Mouse (Mus musculus): Measurements from ENCODE around the gene Pebp1. TPM values are rescaled to one million over a fixed set of nuclear protein-coding genes. Genes with fewer than 3 reads are reported as not detected.

Gene Pebp1
- polyA plus RNA-seq (2014; fragmentation: Illumina TruSeq; extraction: RNeasy Lipid Tissue Mini Kit (QIAGEN cat#74804); ENCODE audit: insufficient read depth, low read depth, low replicate concordance), result 224 TPM

DNA sequence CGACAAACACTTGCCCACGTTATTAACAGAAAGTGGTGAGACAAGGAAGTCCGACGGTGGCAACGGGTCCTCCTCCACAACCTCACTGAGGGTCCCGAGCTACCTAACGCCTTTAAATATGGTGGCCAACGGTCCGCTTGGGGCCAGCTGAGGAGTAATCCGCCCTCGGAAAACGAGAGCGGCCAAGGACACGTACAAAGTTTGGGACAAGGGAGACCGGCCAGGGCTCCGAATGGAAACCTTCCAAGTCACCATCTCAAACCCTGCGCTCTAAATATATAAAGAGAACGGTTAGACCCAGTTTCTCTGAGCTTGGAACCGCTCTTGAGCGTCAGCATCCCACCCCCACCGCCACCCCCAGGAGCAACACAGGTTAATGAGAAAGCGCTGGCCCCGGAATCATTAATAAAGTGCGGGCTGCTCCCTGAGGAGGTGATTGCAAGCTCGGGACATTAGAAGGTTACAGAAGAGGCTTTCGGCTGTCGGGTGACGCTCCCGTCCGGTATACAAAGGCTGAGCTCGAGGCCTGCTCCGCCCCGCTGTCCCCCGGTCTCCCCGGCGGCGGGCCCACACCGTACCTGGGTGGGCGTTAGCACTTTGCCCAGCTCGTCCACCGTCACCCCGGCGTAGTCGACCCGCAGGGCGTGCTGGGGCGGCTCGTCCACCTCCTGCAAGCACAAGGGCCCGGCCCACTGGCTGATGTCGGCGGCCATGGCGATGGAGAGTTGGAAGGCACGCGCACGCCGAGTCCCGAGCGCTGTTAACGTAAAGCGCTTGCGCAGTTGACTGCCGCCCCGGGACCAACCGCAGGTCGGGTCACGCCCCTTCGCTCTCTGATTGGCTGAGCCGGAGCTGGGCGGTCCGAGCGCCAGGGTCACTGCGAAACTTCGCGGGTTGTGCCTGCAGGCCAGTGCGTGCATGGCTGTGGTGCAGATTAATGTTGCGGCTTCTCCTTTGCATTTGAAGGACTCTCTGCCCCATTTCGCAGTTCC lies at the start of gene Pebp1:
Pebp1 (minus strand) TSS at position 795 of the 992 bp plus-strand sequence.

DNA sequence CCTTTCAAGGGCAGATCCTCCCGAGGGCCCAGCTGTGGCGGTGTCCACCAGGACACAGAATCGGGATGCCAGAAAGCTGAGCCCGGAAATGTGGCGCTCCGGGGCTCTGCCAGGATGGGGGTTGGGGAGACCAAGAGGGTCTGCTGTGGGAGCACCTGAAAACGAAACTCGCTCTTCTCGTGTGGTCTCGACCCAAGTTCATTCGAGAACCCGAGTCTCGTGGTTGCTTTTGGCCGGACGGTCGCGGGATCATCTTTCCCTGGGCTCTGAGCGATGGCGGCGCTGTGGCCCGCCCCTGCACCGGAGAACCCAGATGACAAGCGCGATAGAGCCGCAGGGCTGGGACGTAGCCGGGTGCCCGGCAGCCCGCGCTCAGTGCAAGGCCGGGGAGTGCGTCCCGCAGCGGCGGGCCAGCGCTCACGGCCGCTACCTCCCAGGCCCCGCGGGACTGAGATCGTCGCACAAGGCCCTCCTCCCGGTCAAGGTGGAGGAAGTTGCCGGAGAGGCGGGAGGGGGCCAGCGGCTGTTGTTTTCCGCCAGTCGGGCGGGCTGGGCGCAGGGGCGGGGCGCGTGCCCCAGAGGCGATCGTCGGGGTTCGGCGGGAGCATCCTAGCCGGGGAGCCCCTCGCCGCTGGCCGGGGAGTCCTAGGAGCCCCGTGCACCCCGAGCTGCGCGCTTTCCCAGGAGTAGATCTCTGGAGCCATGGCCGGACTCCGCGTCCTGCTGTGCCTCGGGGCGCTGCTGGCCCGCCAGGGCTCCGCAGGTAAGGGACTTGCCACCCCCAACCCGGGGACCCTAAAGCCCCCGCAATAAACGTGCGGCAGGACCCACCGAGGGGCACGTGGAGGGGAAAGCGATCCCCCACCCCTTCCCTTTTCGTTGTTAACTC lies 31.6 kb upstream of the Pebp1 start, which contains the start of gene Vsig10:
Vsig10 (plus strand) TSS at position 343 of the 889 bp plus-strand sequence.

Other genes with a start within 250 kb of the Pebp1 start
- gene Suds3, start 171.5 kb downstream of the Pebp1 start, polyA plus RNA-seq (2014; fragmentation: Illumina TruSeq; extraction: RNeasy Lipid Tissue Mini Kit (QIAGEN cat#74804); ENCODE audit: insufficient read depth, low read depth, low replicate concordance), result 57.1 TPM
- gene Taok3, start 167.5 kb downstream of the Pebp1 start, polyA plus RNA-seq (2014; fragmentation: Illumina TruSeq; extraction: RNeasy Lipid Tissue Mini Kit (QIAGEN cat#74804); ENCODE audit: insufficient read depth, low read depth, low replicate concordance), result 13.4 TPM
- gene Vsig10, start 31.5 kb upstream of the Pebp1 start, polyA plus RNA-seq (2014; fragmentation: Illumina TruSeq; extraction: RNeasy Lipid Tissue Mini Kit (QIAGEN cat#74804); ENCODE audit: insufficient read depth, low read depth, low replicate concordance), result 12.5 TPM
- 57.7 TPM for gene Wsb2, start 69.7 kb upstream of the Pebp1 start, polyA plus RNA-seq (2014; fragmentation: Illumina TruSeq; extraction: RNeasy Lipid Tissue Mini Kit (QIAGEN cat#74804); ENCODE audit: insufficient read depth, low read depth, low replicate concordance)
- 5.4 TPM for gene Rfc5, start 101.4 kb upstream of the Pebp1 start, polyA plus RNA-seq (2014; fragmentation: Illumina TruSeq; extraction: RNeasy Lipid Tissue Mini Kit (QIAGEN cat#74804); ENCODE audit: insufficient read depth, low read depth, low replicate concordance)
- gene Ksr2, start 126.4 kb upstream of the Pebp1 start, polyA plus RNA-seq (2014; fragmentation: Illumina TruSeq; extraction: RNeasy Lipid Tissue Mini Kit (QIAGEN cat#74804); ENCODE audit: insufficient read depth, low read depth, low replicate concordance), result 0.01 TPM